Mouse (Mus musculus) mature B cell (primary cell): ENCODE data around the gene Akap7.
"Not testable (repeated sequence)": the region's sequence is repeated elsewhere in the genome, so short reads cannot be mapped to it uniquely, and the experiment has no call there.

Source experiments
- in situ Hi-C: fragments of 300-500 bp; cut with MboI; formaldehyde crosslinking; loops from 2 replicates; pipeline ENCODE4 v1.14.3; 2019

Akap7 gene

GRCm38 (mm10) chr10:25192180-25193073, 115.2 kb downstream of the Akap7 start:
- in situ Hi-C loops, result no loop called here

GRCm38 (mm10) chr10:25191166-25191565, 116.5 kb downstream of the Akap7 start:
- in situ Hi-C loops, result no loop called here

- in situ Hi-C loops, result not testable (repeated sequence)
Measured at GRCm38 (mm10) chr10:25186240-25186639, 121.4 kb downstream of the Akap7 start.

GRCm38 (mm10) chr10:25185691-25186090, 122.0 kb downstream of the Akap7 start:
- in situ Hi-C loops, result no loop called here

GRCm38 (mm10) chr10:25184819-25185603, 122.7 kb downstream of the Akap7 start:
- in situ Hi-C loops, result no loop called here

- in situ Hi-C loops, result no loop called here
Measured at GRCm38 (mm10) chr10:25183271-25183670, 124.4 kb downstream of the Akap7 start.

- in situ Hi-C loops, result no loop called here
Measured at GRCm38 (mm10) chr10:25179030-25179429, 128.6 kb downstream of the Akap7 start.

- in situ Hi-C loops, result no loop called here
Measured at GRCm38 (mm10) chr10:25177270-25177669, 130.4 kb downstream of the Akap7 start.

- in situ Hi-C loops, result no loop called here
Measured at GRCm38 (mm10) chr10:25174872-25175271, 132.8 kb downstream of the Akap7 start.

GRCm38 (mm10) chr10:25167365-25168194, 140.1 kb downstream of the Akap7 start:
- in situ Hi-C loops, result no loop called here

- in situ Hi-C loops, result not testable (repeated sequence)
Measured at GRCm38 (mm10) chr10:25163510-25163909, 144.2 kb downstream of the Akap7 start.

GRCm38 (mm10) chr10:25161701-25162100, 146.0 kb downstream of the Akap7 start:
- in situ Hi-C loops, result no loop called here

- in situ Hi-C loops, result no loop called here
Measured at GRCm38 (mm10) chr10:25158651-25159050, 149.0 kb downstream of the Akap7 start.

GRCm38 (mm10) chr10:25157339-25157738, 150.3 kb downstream of the Akap7 start:
- in situ Hi-C loops, result no loop called here

GRCm38 (mm10) chr10:25154225-25154624, 153.4 kb downstream of the Akap7 start:
- in situ Hi-C loops, result no loop called here

- in situ Hi-C loops, result no loop called here
Measured at GRCm38 (mm10) chr10:25151172-25151800, 156.4 kb downstream of the Akap7 start.

- in situ Hi-C loops, result no loop called here
Measured at GRCm38 (mm10) chr10:25145851-25146250, 161.8 kb downstream of the Akap7 start.

GRCm38 (mm10) chr10:25144787-25145761, 162.6 kb downstream of the Akap7 start:
- in situ Hi-C loops, result no loop called here

GRCm38 (mm10) chr10:25141781-25142180, 165.9 kb downstream of the Akap7 start:
- in situ Hi-C loops, result no loop called here

- in situ Hi-C loops, result no loop called here
Measured at GRCm38 (mm10) chr10:25140155-25140755, 167.4 kb downstream of the Akap7 start.
